In genomic region chr4:141574789-141575702, GRCm38 (mm10) we compare ENCODE assay signal across 7 mouse cellular contexts. TPM values are rescaled to one million over a fixed set of nuclear protein-coding genes. Genes with fewer than 3 reads are reported as not detected.
DNase-seq lines count a peak whose midpoint lies in the region; ATAC-seq and TF ChIP-seq lines count a peak whose summit lies in the region.

No protein-coding gene starts in this region.

- no peak overlapping the region for H3K4me3 ChIP-seq in cortical plate, adult 2 months (ENCODE audit: insufficient read depth, low read length)
- peak overlapping the region; percentile 21; the same call in 1 of the 2 replicates for H3K4me3 ChIP-seq in intestine, embryonic 16.5 days (ENCODE audit: low read length)
- no peak overlapping the region for H3K4me3 ChIP-seq in midbrain, embryonic 13.5 days (replicated peaks)
- peak overlapping the region; percentile 48 for H3K4me3 ChIP-seq in small intestine, adult 2 months (ENCODE audit: low read depth, low read length)

- H3K4me2 ChIP-seq in intestine, embryonic 16.5 days (ENCODE audit: low read depth, low read length): peak overlapping the region; percentile 49
- no peak overlapping the region for H3K4me2 ChIP-seq in midbrain, embryonic 13.5 days (replicated peaks)

- H3K9me3 ChIP-seq in intestine, embryonic 16.5 days (ENCODE audit: control insufficient read depth, low read length): no peaks in the 10 kb centered on the region; the same call in 1 of the 2 replicates
- H3K9me3 ChIP-seq in midbrain, embryonic 13.5 days: no peaks in the 10 kb centered on the region

- 36% methylated on average over 27 of the region's 27 CpGs for WGBS in intestine, embryonic 16.5 days
- 46% methylated on average over 27 of the region's 27 CpGs for WGBS in midbrain, embryonic 13.5 days
- 27% methylated on average over 27 of the region's 27 CpGs for WGBS in small intestine, adult 2 months

- intact Hi-C loops in left cerebral cortex, postnatal 25 days (cut with DNase I): loop anchor here (1.0 to 2.0 kb wide), 3 partner anchors 144 to 188 kb away; no protein-coding TSS in a partner anchor

- peak; percentile 96 for TF ChIP-seq CTCF in cortical plate, adult 2 months (IDR thresholded peaks at IDR 0.05; ENCODE audit: extremely low read depth, insufficient read depth, low read length)
- peak; percentile 98 for TF ChIP-seq CTCF in small intestine, adult 2 months (IDR thresholded peaks at IDR 0.05; ENCODE audit: extremely low read depth, insufficient read length, insufficient replicate concordance, low read depth, low read length)

- TF ChIP-seq POLR2A in cortical plate, adult 2 months (IDR thresholded peaks at IDR 0.05; ENCODE audit: extremely low read depth, insufficient read depth, low read length): no peak
- no peak; the same call in 1 of the 2 replicates for TF ChIP-seq POLR2A in small intestine, adult 2 months (IDR thresholded peaks at IDR 0.05; ENCODE audit: low read depth, low read length)

- H3K4me1 ChIP-seq in cortical plate, adult 2 months (ENCODE audit: control insufficient read depth, insufficient read depth, low read length): no peaks in the 10 kb centered on the region
- H3K4me1 ChIP-seq in intestine, embryonic 16.5 days (ENCODE audit: control insufficient read depth, insufficient read depth, low read length): peaks cover 39% of the 10 kb centered on the region
- no peaks in the 10 kb centered on the region for H3K4me1 ChIP-seq in midbrain, embryonic 13.5 days (replicated peaks)
- H3K4me1 ChIP-seq in small intestine, adult 2 months (ENCODE audit: control insufficient read depth, insufficient read depth, insufficient read length, low read length): peaks cover 51% of the 10 kb centered on the region

- peak; percentile 40 for ATAC-seq in intestine, embryonic 16.5 days
- ATAC-seq in midbrain, embryonic 13.5 days: peak; percentile 72

- H3K27ac ChIP-seq in cortical plate, adult 2 months (ENCODE audit: insufficient read depth, low read length): no peak overlapping the region
- peak overlapping the region; percentile 58; the same call in 1 of the 2 replicates for H3K27ac ChIP-seq in intestine, embryonic 16.5 days (ENCODE audit: low read length)
- no peak overlapping the region for H3K27ac ChIP-seq in midbrain, embryonic 13.5 days
- H3K27ac ChIP-seq in small intestine, adult 2 months (ENCODE audit: insufficient read depth, low read depth, low read length): peak overlapping the region; percentile 80

- DNase-seq in adrenal gland, adult 18-20 months (ENCODE audit: low spot score in 2 of 2): peak; percentile 94 to 95
- DNase-seq in gastrocnemius, postnatal 25 days: peak; percentile 70
- peak; percentile 78 to 80 for DNase-seq in left cerebral cortex, postnatal 25 days (ENCODE audit: low spot score in 2 of 2)

- H3K27me3 ChIP-seq in intestine, embryonic 16.5 days (replicated peaks; ENCODE audit: control insufficient read depth, insufficient read depth, low read length): no peaks in the 10 kb centered on the region
- H3K27me3 ChIP-seq in midbrain, embryonic 13.5 days: no peaks in the 10 kb centered on the region
- H3K27me3 ChIP-seq in small intestine, adult 2 months (ENCODE audit: control insufficient read depth, insufficient read depth, low read length): no peaks in the 10 kb centered on the region

- H3K9ac ChIP-seq in intestine, embryonic 16.5 days (ENCODE audit: low read depth, low read length): 0 out of 2 replicates have a peak overlapping the region, but pooled peaks have one; percentile 14
- H3K9ac ChIP-seq in midbrain, embryonic 13.5 days (replicated peaks): no peak overlapping the region

- H3K36me3 ChIP-seq in intestine, embryonic 16.5 days (ENCODE audit: control insufficient read depth, insufficient read depth, low read length): peaks cover 12% of the 10 kb centered on the region
- H3K36me3 ChIP-seq in midbrain, embryonic 13.5 days: peaks cover 8% of the 10 kb centered on the region; the same call in 1 of the 2 replicates
- peaks cover 24% of the 10 kb centered on the region for H3K36me3 ChIP-seq in small intestine, adult 2 months (ENCODE audit: control insufficient read depth, insufficient read depth, low read length)

RNA-seq across cellular contexts. Expression of gene Fblim1, which starts 30.9 kb away (rescaled TPM):
- total RNA-seq in adrenal gland, adult 18-20 months (2021): 10 to 100 TPM in 1 of 2 experiments, 1 to 10 TPM in 1; 6.8 to 13.0 TPM
- 1.0 and 1.3 TPM in 2 replicates for polyA plus RNA-seq in cortical plate, adult 2 months (2012; rRNA removed)
- 1 to 10 TPM; 1.5 to 4.7 TPM for total RNA-seq in gastrocnemius, postnatal 25 days (2021)
- 63.8 and 66.2 TPM in 2 replicates for polyA plus RNA-seq in intestine, embryonic 16.5 days (2015; fragmentation: Nextera tagmentation; extraction: Ambion mirVana)
- 1 to 10 TPM in 1 of 2 experiments, under 1 TPM in 1; 0.96 to 1.6 TPM for total RNA-seq in left cerebral cortex, postnatal 25 days (2021)
- polyA plus RNA-seq in midbrain, embryonic 13.5 days (2015; fragmentation: Nextera tagmentation; extraction: Ambion mirVana): 24.0 and 24.7 TPM in 2 replicates
- 55.3 and 108 TPM in 2 replicates for polyA plus RNA-seq in small intestine, adult 2 months (2012; rRNA removed)

RNA-seq across cellular contexts. Expression of gene Spen, which starts 36.6 kb away (rescaled TPM):
- total RNA-seq in adrenal gland, adult 18-20 months (2021): 10 to 100 TPM; 49.4 to 53.7 TPM
- polyA plus RNA-seq in cortical plate, adult 2 months (2012; rRNA removed): 12.4 and 13.0 TPM in 2 replicates
- 10 to 100 TPM; 18.6 to 19.9 TPM for total RNA-seq in gastrocnemius, postnatal 25 days (2021)
- polyA plus RNA-seq in intestine, embryonic 16.5 days (2015; fragmentation: Nextera tagmentation; extraction: Ambion mirVana): 6.2 and 6.3 TPM in 2 replicates
- total RNA-seq in left cerebral cortex, postnatal 25 days (2021): 10 to 100 TPM; 54.6 to 60.6 TPM
- polyA plus RNA-seq in midbrain, embryonic 13.5 days (2015; fragmentation: Nextera tagmentation; extraction: Ambion mirVana): 18.3 and 20.5 TPM in 2 replicates
- polyA plus RNA-seq in small intestine, adult 2 months (2012; rRNA removed): 30.8 and 56.0 TPM in 2 replicates

RNA-seq across cellular contexts. Expression of gene Tmem82, which starts 43.4 kb away (rescaled TPM):
- total RNA-seq in adrenal gland, adult 18-20 months (2021): 1 to 10 TPM; 1.1 to 2.8 TPM
- 0.40 and 0.68 TPM in 2 replicates for polyA plus RNA-seq in cortical plate, adult 2 months (2012; rRNA removed)
- 1 to 10 TPM; 1.2 to 2.3 TPM for total RNA-seq in gastrocnemius, postnatal 25 days (2021)
- polyA plus RNA-seq in intestine, embryonic 16.5 days (2015; fragmentation: Nextera tagmentation; extraction: Ambion mirVana): 31.7 and 36.4 TPM in 2 replicates
- under 1 TPM; 0.85 TPM for total RNA-seq in left cerebral cortex, postnatal 25 days (2021)
- 0.10 and 0.27 TPM in 2 replicates for polyA plus RNA-seq in midbrain, embryonic 13.5 days (2015; fragmentation: Nextera tagmentation; extraction: Ambion mirVana)
- polyA plus RNA-seq in small intestine, adult 2 months (2012; rRNA removed): 46.5 and 61.9 TPM in 2 replicates

RNA-seq across cellular contexts. Expression of gene Slc25a34, which starts 48.6 kb away (rescaled TPM):
- 10 to 100 TPM in 1 of 2 experiments, 1 to 10 TPM in 1; 3.5 to 10.3 TPM for total RNA-seq in adrenal gland, adult 18-20 months (2021)
- 6.5 and 6.7 TPM in 2 replicates for polyA plus RNA-seq in cortical plate, adult 2 months (2012; rRNA removed)
- total RNA-seq in gastrocnemius, postnatal 25 days (2021): 10 to 100 TPM; 14.7 to 14.8 TPM
- 7.4 and 10.5 TPM in 2 replicates for polyA plus RNA-seq in intestine, embryonic 16.5 days (2015; fragmentation: Nextera tagmentation; extraction: Ambion mirVana)
- total RNA-seq in left cerebral cortex, postnatal 25 days (2021): 1 to 10 TPM; 3.0 to 3.2 TPM
- polyA plus RNA-seq in midbrain, embryonic 13.5 days (2015; fragmentation: Nextera tagmentation; extraction: Ambion mirVana): 0.17 and 0.19 TPM in 2 replicates
- 11.2 and 25.3 TPM in 2 replicates for polyA plus RNA-seq in small intestine, adult 2 months (2012; rRNA removed)

Comparison
In these comparisons a context has a peak if more than half of its experiments do, and no peak if none do; other contexts are left out.
1. H3K27ac ChIP-seq: peak in intestine, embryonic 16.5 days (single experiment) and small intestine, adult 2 months (single experiment); none in cortical plate, adult 2 months (single experiment) and midbrain, embryonic 13.5 days (single experiment).
2. H3K4me3 ChIP-seq: peak in intestine, embryonic 16.5 days (single experiment) and small intestine, adult 2 months (single experiment); none in cortical plate, adult 2 months (single experiment) and midbrain, embryonic 13.5 days (single experiment).
3. RNA of gene Fblim1, which starts 30.9 kb away (polyA plus RNA-seq): 55.3 to 108 TPM in small intestine, adult 2 months, 63.8 to 66.2 TPM in intestine, embryonic 16.5 days and 24.0 to 24.7 TPM in midbrain, embryonic 13.5 days; 1.0 to 1.3 TPM in cortical plate, adult 2 months; every median in the first group is over 10 times any median in the second.
4. RNA of gene Tmem82, which starts 43.4 kb away (polyA plus RNA-seq): 46.5 to 61.9 TPM in small intestine, adult 2 months and 31.7 to 36.4 TPM in intestine, embryonic 16.5 days; 0.40 to 0.68 TPM in cortical plate, adult 2 months and 0.10 to 0.27 TPM in midbrain, embryonic 13.5 days; every median in the first group is over 10 times any median in the second.
5. Peak in every context shown above with its lines, with median percentiles within 50 percentile points of each other: DNase-seq.